Mouse (Mus musculus) G1E (cell line): ENCODE results near the gene E130309D02Rik.

Source experiments
- CTCF ChIP-seq: IDR thresholded peaks from 2 replicates; pipeline ENCODE4 v1.5.1; 2012; ENCODE audit warnings: low read depth, low read length, inconsistent platforms, mixed read lengths
- GATA1 ChIP-seq: IDR thresholded peaks from 2 replicates; pipeline ENCODE4 v1.6.1; 2012; ENCODE audit warnings: borderline replicate concordance, low read length, inconsistent platforms, mixed read lengths
- GATA2 ChIP-seq: IDR thresholded peaks from 2 replicates; pipeline ENCODE4 v1.6.1; 2012; ENCODE audit warnings: low read depth, low read length, inconsistent platforms, borderline replicate concordance
- POLR2AphosphoS5 ChIP-seq: IDR thresholded peaks from 2 replicates; pipeline ENCODE4 v1.6.1; 2012; ENCODE audit warnings: low read depth, low read length, inconsistent platforms; ENCODE audit not compliant: insufficient replicate concordance
- TAL1 ChIP-seq: conservative IDR thresholded peaks from 2 replicates; pipeline ENCODE4 v1.6.1; 2012; ENCODE audit warnings: low read depth, low read length, inconsistent platforms, mixed read lengths

DNA sequence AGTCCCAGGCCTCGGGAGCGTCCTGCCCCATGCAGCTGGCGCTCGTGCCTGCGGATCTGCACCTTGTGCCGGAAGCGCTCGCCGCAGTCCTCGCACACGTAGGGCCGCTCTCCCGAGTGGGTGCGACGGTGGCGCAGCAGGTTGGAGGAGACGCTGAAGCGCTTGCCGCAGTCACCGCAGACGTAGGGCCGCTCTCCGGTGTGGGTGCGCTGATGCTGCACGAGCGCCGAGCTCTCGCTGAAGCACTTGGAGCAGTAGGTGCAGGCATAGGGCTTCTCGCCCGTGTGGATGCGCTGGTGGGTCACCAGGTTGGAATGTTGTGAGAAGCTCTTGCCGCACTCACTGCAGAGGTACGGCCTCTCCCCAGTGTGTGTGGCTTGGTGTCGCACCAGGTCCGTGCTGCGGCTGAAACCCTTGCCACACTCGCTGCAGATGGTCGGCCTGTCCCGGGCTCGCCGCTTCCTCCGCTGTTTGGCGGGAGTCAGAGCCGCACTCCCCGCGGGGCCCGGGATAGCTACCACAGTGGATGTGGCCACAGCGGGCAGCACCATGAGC lies 27.3 kb downstream of the E130309D02Rik start:
- TF ChIP-seq TAL1 (no peak), CTCF (no peak), POLR2AphosphoS5 (no peak), GATA2 (no peak), GATA1 (no peak)
